Mouse (Mus musculus) liver, adult 2 months (tissue): ENCODE data around the gene Ttc37. TPM values are rescaled to one million over a fixed set of nuclear protein-coding genes. Genes with fewer than 3 reads are reported as not detected.

Experiments
- DNase-seq: peaks from one replicate; pipeline ENCODE4 v3.0.0-alpha.2; 2011; ENCODE audit warnings: low read depth, low spot score; ENCODE audit errors: extremely low read depth
- H3K27ac ChIP-seq: fragments of 200-500 bp; replicated peaks from 2 replicates; pipeline ENCODE4 v1.5.1; 2012; ENCODE audit warnings: low read depth, mild to moderate bottlenecking, control low read depth, inconsistent platforms, low read length; ENCODE audit not compliant: insufficient read depth
- H3K27me3 ChIP-seq: fragments of 200-500 bp; 2 replicates; pipeline ENCODE4 v1.6.1; 2012; ENCODE audit warnings: mild to moderate bottlenecking, moderate library complexity, low read length, inconsistent platforms; ENCODE audit not compliant: control insufficient read depth, insufficient read depth
- H3K36me3 ChIP-seq: fragments of 200-500 bp; 2 replicates; pipeline ENCODE4 v1.6.1; 2012; ENCODE audit warnings: low read length, inconsistent platforms; ENCODE audit not compliant: control insufficient read depth, insufficient read depth
- H3K4me1 ChIP-seq: fragments of 200-500 bp; 2 replicates; pipeline ENCODE4 v1.6.1; 2011; ENCODE audit warnings: low read length; ENCODE audit not compliant: control insufficient read depth, insufficient read depth
- H3K4me3 ChIP-seq: fragments of 200-500 bp; 2 replicates; pipeline ENCODE4 v1.5.1; 2011; ENCODE audit warnings: low read depth, mild to moderate bottlenecking, control low read depth, low read length, moderate library complexity; ENCODE audit not compliant: insufficient read depth
- H3K79me2 ChIP-seq: fragments of 200-500 bp; 2 replicates; pipeline ENCODE4 v1.6.1; 2012; ENCODE audit warnings: inconsistent platforms, mild to moderate bottlenecking, low read length, moderate library complexity; ENCODE audit not compliant: control insufficient read depth, insufficient read depth
- H3K9ac ChIP-seq: fragments of 200-500 bp; 2 replicates; pipeline ENCODE4 v1.6.1; 2012; ENCODE audit warnings: low read depth, mild to moderate bottlenecking, control low read depth, inconsistent platforms, low read length
- CTCF ChIP-seq: fragments of 200-500 bp; IDR thresholded peaks from 2 replicates; pipeline ENCODE4 v1.5.1; 2011; ENCODE audit warnings: low read depth, low read length, control low read depth
- POLR2A ChIP-seq: fragments of 200-500 bp; IDR thresholded peaks from 2 replicates; pipeline ENCODE4 v1.6.1; 2011; ENCODE audit warnings: low read length, control low read depth; ENCODE audit not compliant: insufficient read depth; ENCODE audit errors: extremely low read depth
- WGBS: fragments of 180-500 bp; shearing (Covaris S2); methylation state at CpG from one replicate; pipeline ENCODE4 v1.1.7; 2018; 5-methylcytosine and 5-hydroxymethylcytosine counted together
- polyA plus RNA-seq: library from polyadenylated mRNA; depleted of rRNA; stranded (reverse); fragments of >200 nt; gene quantifications from 2 replicates; pipeline ENCODE4 v1.2.3, GENCODE M21; 2012
- total RNA-seq: library from RNA; depleted of rRNA; stranded (reverse); fragments of >200 nt; gene quantifications from 2 replicates; pipeline ENCODE4 v1.2.3, GENCODE M21; 2014

Gene Ttc37
- total and polyA plus RNA-seq, 2 experiments, result 4.8 to 14.5 TPM

DNA sequence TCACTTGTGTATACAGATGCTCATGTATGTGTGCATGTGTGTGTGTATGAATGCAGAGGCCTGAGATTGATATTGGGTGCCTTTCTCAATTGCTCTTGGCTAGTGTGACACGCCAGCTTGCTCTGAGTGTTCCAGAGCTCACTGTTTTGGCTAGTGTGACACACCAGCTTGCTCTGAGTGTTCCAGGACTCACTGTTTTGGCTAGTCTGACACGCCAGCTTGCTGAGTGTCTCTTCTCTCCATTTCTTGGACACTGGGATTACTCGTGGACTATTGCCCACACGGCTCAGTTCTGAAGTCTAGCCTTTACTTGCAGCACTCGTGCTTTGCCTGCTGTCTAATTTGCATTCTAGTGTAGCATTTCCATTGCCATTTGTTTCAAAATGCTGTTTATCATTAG is 80.2 kb downstream of the Ttc37 start:
- 95% methylated on average over 5 of the region's 5 CpGs for WGBS
- Histone ChIP-seq H3K9ac (no peak overlapping the region), H3K27ac (no peak overlapping the region), H3K27me3 (no peaks in the 10 kb centered on the region), H3K36me3 (peaks cover 29% of the 10 kb centered on the region), H3K4me1 (no peaks in the 10 kb centered on the region), H3K4me3 (no peak overlapping the region), H3K79me2 (no peaks in the 10 kb centered on the region)
- no peak for DNase-seq
- TF ChIP-seq POLR2A (no peak), CTCF (no peak)

DNA sequence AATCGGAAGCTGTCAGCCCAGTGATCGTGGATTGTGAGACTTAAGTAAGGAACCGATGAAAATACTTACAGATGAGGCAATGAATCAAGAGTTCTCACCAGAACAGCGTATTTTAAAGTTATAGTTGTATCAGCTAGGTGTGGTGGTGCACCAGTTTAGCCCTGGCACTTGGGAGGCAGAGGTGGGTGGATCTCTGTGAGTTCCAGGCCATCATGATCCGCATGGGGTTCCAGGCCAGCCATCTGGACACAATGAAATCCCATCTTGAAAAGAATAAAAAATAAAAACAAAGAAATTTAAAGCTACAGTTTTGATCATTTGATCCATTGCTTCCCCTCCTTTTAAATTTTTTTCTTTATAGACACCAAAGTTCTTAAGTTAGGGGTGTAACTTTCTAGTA is 89.1 kb downstream of the Ttc37 start:
- Histone ChIP-seq H3K4me1 (no peaks in the 10 kb centered on the region), H3K27me3 (no peaks in the 10 kb centered on the region), H3K27ac (no peak overlapping the region), H3K36me3 (peaks cover 48% of the 10 kb centered on the region), H3K9ac (no peak overlapping the region), H3K4me3 (no peak overlapping the region), H3K79me2 (no peaks in the 10 kb centered on the region)
- 95% methylated on average over 5 of the region's 5 CpGs for WGBS
- TF ChIP-seq CTCF, result no peak
- no peak for TF ChIP-seq POLR2A
- DNase-seq, result no peak

DNA sequence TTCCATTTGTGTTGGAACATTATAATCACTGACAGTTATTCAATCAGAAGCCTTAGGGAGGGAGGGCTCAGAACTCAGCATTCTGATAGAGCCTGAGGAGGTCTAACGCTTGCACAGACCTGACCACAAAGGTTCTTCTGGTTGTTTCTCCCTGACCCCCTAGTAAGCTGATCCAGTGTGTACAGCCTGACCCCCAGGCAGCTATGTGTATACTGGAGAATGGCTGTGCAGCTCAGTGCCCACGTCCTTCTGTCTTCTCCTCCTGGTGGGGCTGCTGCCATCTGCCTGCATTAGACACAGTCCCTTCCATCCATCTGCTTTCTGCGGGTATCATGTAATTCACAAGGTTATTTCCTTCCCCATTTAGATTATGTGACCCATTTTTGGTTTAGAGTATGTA is 90.7 kb downstream of the Ttc37 start:
- H3K4me3 ChIP-seq, result no peak overlapping the region
- no peak overlapping the region for H3K9ac ChIP-seq
- no peak overlapping the region for H3K27ac ChIP-seq
- H3K36me3 ChIP-seq, result peaks cover 45% of the 10 kb centered on the region
- no peaks in the 10 kb centered on the region for H3K79me2 ChIP-seq
- H3K4me1 ChIP-seq, result no peaks in the 10 kb centered on the region
- no peak for TF ChIP-seq CTCF
- TF ChIP-seq POLR2A, result no peak
- no peak for DNase-seq
- no peaks in the 10 kb centered on the region for H3K27me3 ChIP-seq
- 79% methylated on average over 3 of the region's 3 CpGs for WGBS

DNA sequence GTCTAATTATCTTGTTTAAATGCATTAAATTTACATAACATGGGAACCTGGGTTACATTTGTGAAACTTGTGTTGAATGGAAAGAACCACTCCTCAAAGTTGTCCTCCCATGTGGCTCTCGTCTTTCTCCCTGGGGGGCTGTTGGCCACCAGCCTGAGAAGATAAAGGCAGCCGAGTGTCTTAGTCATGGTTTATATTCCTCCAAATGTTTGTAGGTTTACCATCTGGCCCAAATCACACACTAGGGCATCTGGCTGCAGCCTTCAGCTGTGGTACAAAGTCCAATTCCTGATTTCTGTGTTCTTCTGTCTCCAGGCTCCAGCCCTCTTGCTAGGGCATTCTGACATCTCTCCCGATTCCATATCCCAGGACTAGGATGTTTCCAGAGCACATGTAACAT is 91.7 kb downstream of the Ttc37 start:
- Histone ChIP-seq H3K27me3 (no peaks in the 10 kb centered on the region), H3K4me3 (no peak overlapping the region), H3K27ac (no peak overlapping the region), H3K36me3 (peaks cover 42% of the 10 kb centered on the region), H3K79me2 (no peaks in the 10 kb centered on the region), H3K9ac (no peak overlapping the region), H3K4me1 (no peaks in the 10 kb centered on the region)
- peak; percentile 21 for DNase-seq
- 69% methylated on average over 3 of the region's 3 CpGs for WGBS
- TF ChIP-seq POLR2A, result no peak
- no peak for TF ChIP-seq CTCF

DNA sequence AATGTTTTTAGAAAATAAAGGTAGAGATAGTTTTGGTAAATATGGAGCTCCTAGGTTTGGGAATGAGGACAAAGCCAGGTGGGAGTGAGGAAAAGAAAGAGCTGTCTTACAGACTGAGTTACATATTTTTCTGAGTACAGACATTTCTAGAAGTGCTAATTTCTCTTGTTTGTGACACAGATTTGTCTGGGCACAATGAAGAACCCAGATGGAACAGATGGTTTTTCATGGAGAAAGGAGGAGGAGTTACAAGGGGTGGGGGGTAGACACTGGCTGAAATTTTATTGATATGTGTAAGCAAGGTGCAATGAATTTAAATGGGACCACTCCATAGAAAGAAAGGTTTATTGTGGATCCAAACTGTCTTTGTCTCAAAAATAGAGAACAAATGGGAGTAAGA is 96.4 kb downstream of the Ttc37 start:
- Histone ChIP-seq H3K36me3 (peaks cover 28% of the 10 kb centered on the region), H3K9ac (no peak overlapping the region), H3K27ac (no peak overlapping the region), H3K79me2 (no peaks in the 10 kb centered on the region), H3K4me1 (no peaks in the 10 kb centered on the region), H3K4me3 (no peak overlapping the region), H3K27me3 (no peaks in the 10 kb centered on the region)
- DNase-seq, result no peak
- TF ChIP-seq CTCF, result no peak
- TF ChIP-seq POLR2A, result no peak

DNA sequence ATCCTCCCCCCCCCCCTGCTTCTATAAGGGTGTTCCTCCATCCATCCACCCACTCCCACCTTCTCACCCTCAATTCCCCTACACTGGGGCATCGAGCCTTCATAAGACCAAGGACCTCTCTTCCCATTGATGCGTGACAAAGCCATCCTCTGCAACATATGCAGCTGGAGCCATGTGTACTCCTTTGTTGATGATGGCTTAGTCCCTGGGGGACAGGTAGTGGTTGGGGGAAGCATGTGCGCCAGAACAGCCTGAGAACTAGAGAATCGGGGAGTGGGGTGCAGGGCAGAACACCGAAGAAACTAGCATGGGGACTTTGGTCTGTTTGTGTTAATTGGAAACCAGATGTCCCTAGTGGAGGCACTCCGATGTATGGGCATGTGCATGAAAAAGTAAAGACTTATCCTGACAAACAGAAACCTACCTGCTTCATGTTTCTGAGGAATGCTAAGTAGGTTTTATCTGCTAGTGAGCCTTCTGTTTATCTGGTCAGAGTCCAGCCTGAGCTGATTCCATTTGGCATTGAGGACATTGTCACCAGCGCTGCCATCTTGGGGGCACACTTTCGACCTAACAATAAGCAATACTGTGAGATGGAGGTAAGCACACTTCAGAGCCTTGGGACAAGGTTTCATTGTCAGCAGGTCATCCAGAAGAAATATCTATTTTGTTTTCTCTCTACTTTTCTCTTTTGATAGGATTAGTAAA is 97.1 kb downstream of the Ttc37 start:
- no peak overlapping the region for H3K9ac ChIP-seq

More for the DNA sequence above, 97.1 kb downstream of the Ttc37 start:
- TF ChIP-seq CTCF (no peak), POLR2A (no peak)
- Histone ChIP-seq H3K27ac (no peak overlapping the region), H3K4me3 (no peak overlapping the region), H3K36me3 (peaks cover 23% of the 10 kb centered on the region), H3K4me1 (no peaks in the 10 kb centered on the region), H3K79me2 (no peaks in the 10 kb centered on the region), H3K27me3 (no peaks in the 10 kb centered on the region)
- WGBS, result 87% methylated on average over 8 of the region's 8 CpGs
- DNase-seq, result no peak
